Mouse (Mus musculus) lung, adult 2 months (tissue): ENCODE results near the gene Erc2. TPM values are rescaled to one million over a fixed set of nuclear protein-coding genes. Genes with fewer than 3 reads are reported as not detected.

Experiments used
- DNase-seq: peaks from one replicate; pipeline ENCODE4 v3.0.0; 2022
- H3K4me1 ChIP-seq: fragments of 200-500 bp; 2 replicates; pipeline ENCODE4 v1.6.1; 2011; ENCODE audit warnings: low read length; ENCODE audit not compliant: control insufficient read depth, insufficient read depth
- H3K4me3 ChIP-seq: fragments of 200-500 bp; replicated peaks from 2 replicates; pipeline ENCODE3; 2011; ENCODE audit warnings: low read depth, mild to moderate bottlenecking, control low read depth, low read length; ENCODE audit errors: extremely low read depth
- CTCF ChIP-seq: fragments of 200-500 bp; IDR thresholded peaks from 2 replicates; pipeline ENCODE4 v1.5.1; 2011; ENCODE audit warnings: mild to moderate bottlenecking, low read length, control low read depth; ENCODE audit not compliant: insufficient read depth
- POLR2A ChIP-seq: fragments of 200-500 bp; IDR thresholded peaks from 2 replicates; pipeline ENCODE4 v1.6.1; 2011; ENCODE audit warnings: low read depth, mild to moderate bottlenecking, control low read depth, low read length, borderline replicate concordance; ENCODE audit errors: extremely low read depth
- WGBS: fragments of 180-500 bp; shearing (Covaris S2); methylation state at CpG from one replicate; pipeline ENCODE4 v1.1.7; 2018; 5-methylcytosine and 5-hydroxymethylcytosine counted together
- polyA plus RNA-seq: library from polyadenylated mRNA; depleted of rRNA; stranded (reverse); fragments of >200 nt; gene quantifications from 2 replicates; pipeline ENCODE4 v1.2.3, GENCODE M21; 2012

Gene Erc2
- polyA plus RNA-seq, 1 experiment, result 1.3 TPM

- Histone ChIP-seq H3K4me1 (no peaks in the 10 kb centered on the region), H3K4me3 (no peak overlapping the region)
- DNase-seq, result no peak
- no peak for TF ChIP-seq POLR2A
- WGBS, result 72% methylated on average over 1 of the region's 1 CpGs
Measured at GRCm38 (mm10) chr14:27840120-27840519, 217.9 kb downstream of the Erc2 start.

- Histone ChIP-seq H3K4me3 (no peak overlapping the region), H3K4me1 (no peaks in the 10 kb centered on the region)
- WGBS, result 60% methylated on average over 2 of the region's 2 CpGs
- no peak for TF ChIP-seq POLR2A
- TF ChIP-seq CTCF, result no peak
- DNase-seq, result no peak
Measured at GRCm38 (mm10) chr14:27846875-27847274, 224.6 kb downstream of the Erc2 start.

GRCm38 (mm10) chr14:27847291-27847690 is 225.1 kb downstream of the Erc2 start:
- no peak overlapping the region for H3K4me3 ChIP-seq
- H3K4me1 ChIP-seq, result no peaks in the 10 kb centered on the region
- TF ChIP-seq CTCF (no peak), POLR2A (no peak)
- 71% methylated on average over 3 of the region's 3 CpGs for whole genome bisulfite sequencing
- no peak for DNase-seq

GRCm38 (mm10) chr14:27851231-27851630 is 229.0 kb downstream of the Erc2 start:
- TF ChIP-seq CTCF (no peak), POLR2A (no peak)
- WGBS, result 88% methylated on average over 2 of the region's 2 CpGs
- H3K4me3 ChIP-seq, result no peak overlapping the region
- H3K4me1 ChIP-seq, result no peaks in the 10 kb centered on the region
- no peak for DNase-seq

- no peak for DNase-seq
- 76% methylated on average over 6 of the region's 6 CpGs for WGBS
- TF ChIP-seq POLR2A (no peak), CTCF (no peak)
- no peaks in the 10 kb centered on the region for H3K4me1 ChIP-seq
- no peak overlapping the region for H3K4me3 ChIP-seq
Measured at GRCm38 (mm10) chr14:27852606-27853005, 230.4 kb downstream of the Erc2 start.

- Histone ChIP-seq H3K4me1 (no peaks in the 10 kb centered on the region), H3K4me3 (no peak overlapping the region)
- 79% methylated on average over 6 of the region's 6 CpGs for WGBS
- no peak for DNase-seq
- TF ChIP-seq POLR2A (no peak), CTCF (no peak)
Measured at GRCm38 (mm10) chr14:27860371-27861046, 238.3 kb downstream of the Erc2 start.

- no peak for DNase-seq
- Histone ChIP-seq H3K4me1 (no peaks in the 10 kb centered on the region), H3K4me3 (no peak overlapping the region)
- TF ChIP-seq CTCF, result no peak
- no peak for TF ChIP-seq POLR2A
Measured at GRCm38 (mm10) chr14:27862299-27862698, 240.1 kb downstream of the Erc2 start.

GRCm38 (mm10) chr14:27867386-27867785 is 245.2 kb downstream of the Erc2 start:
- no peaks in the 10 kb centered on the region for H3K4me1 ChIP-seq
- H3K4me3 ChIP-seq, result no peak overlapping the region
- DNase-seq, result no peak
- TF ChIP-seq POLR2A (no peak), CTCF (no peak)

GRCm38 (mm10) chr14:27873619-27874018 is 251.4 kb downstream of the Erc2 start:
- 80% methylated on average over 1 of the region's 1 CpGs for WGBS
- DNase-seq, result no peak

GRCm38 (mm10) chr14:27875991-27876411 is 253.8 kb downstream of the Erc2 start:
- Histone ChIP-seq H3K4me1 (no peaks in the 10 kb centered on the region), H3K4me3 (no peak overlapping the region)
- TF ChIP-seq POLR2A (no peak), CTCF (no peak)
- DNase-seq, result no peak
- WGBS, result 82% methylated on average over 13 of the region's 13 CpGs

More at GRCm38 (mm10) chr14:27873619-27874018, 251.4 kb downstream of the Erc2 start:
- no peaks in the 10 kb centered on the region for H3K4me1 ChIP-seq
- TF ChIP-seq POLR2A (no peak), CTCF (no peak)
- no peak overlapping the region for H3K4me3 ChIP-seq
